In the genomic region with DNA sequence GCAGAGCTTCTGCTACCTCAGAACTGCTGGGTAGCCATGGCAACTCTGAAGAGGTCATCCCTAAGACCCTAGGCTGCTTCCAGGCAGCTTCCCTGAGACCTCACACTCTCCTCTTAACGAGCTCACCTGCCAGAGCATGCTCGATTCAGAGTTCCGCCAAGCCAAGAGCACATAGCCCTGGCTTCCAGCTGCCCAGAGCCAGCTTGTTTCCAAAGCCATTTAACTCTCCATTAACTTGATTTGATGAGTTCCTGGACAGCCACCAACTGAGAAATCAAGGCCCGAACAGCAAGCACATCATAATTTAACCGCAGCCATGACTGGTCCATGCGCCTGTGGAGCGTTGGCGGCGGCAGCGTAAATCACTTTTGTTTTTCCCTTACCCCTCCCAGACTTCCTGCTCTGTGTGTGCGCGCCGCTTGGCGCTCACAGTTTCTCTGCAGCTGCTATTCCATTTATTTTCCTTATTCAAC, we compare ENCODE assay signal across 9 mouse cellular contexts. TPM values are rescaled to one million over a fixed set of nuclear protein-coding genes. Genes with fewer than 3 reads are reported as not detected.
DNase-seq lines count a peak whose midpoint lies in the region; ATAC-seq lines count a peak whose summit lies in the region.
"Had no signal": no experiment of that assay in that cellular context is flagged by ENCODE, and none has a peak within 500 bp of the region (broad histone marks: within the 10 kb centered on the region; RNA-seq: fewer than 3 reads in every experiment).

No protein-coding gene starts in this region.

- no peak overlapping the region for H3K27ac ChIP-seq in lung, embryonic 16.5 days (ENCODE audit: low read length)
- H3K27ac ChIP-seq: macrophage had no signal

- H3K4me2 ChIP-seq in lung, embryonic 16.5 days (ENCODE audit: low read depth, low read length) = peak overlapping the region; percentile 52

- H3K4me3 ChIP-seq in lung, embryonic 16.5 days (ENCODE audit: low read length) = peak overlapping the region; percentile 37

- H3K4me1 ChIP-seq in lung, embryonic 16.5 days (replicated peaks; ENCODE audit: control insufficient read depth, insufficient read depth, low read length) = peaks cover 26% of the 10 kb centered on the region

- peak; percentile 74 for ATAC-seq in lung, embryonic 16.5 days (ENCODE audit: low read depth)

- H3K27me3 ChIP-seq in lung, embryonic 16.5 days (ENCODE audit: control insufficient read depth, insufficient read depth, low read depth, low read length) = no peaks in the 10 kb centered on the region

- H3K9me3 ChIP-seq in lung, embryonic 16.5 days (ENCODE audit: control insufficient read depth, low read length) = no peaks in the 10 kb centered on the region

- peak overlapping the region; percentile 52 for H3K9ac ChIP-seq in lung, embryonic 16.5 days (ENCODE audit: low read length)

- H3K36me3 ChIP-seq in lung, embryonic 16.5 days (ENCODE audit: control insufficient read depth, insufficient read depth, low read length) = no peaks in the 10 kb centered on the region

- peak; percentile 54 for DNase-seq in adrenal gland, postnatal 10 days
- DNase-seq in cerebellum, adult 9-11 months = peak; percentile 59
- DNase-seq in gastrocnemius, postnatal 25 days = peak; percentile 35
- peak; percentile 57 for DNase-seq in kidney, postnatal 14 days
- DNase-seq in right cerebral cortex, postnatal 14 days = peak; percentile 23
- no peak for DNase-seq in testis, postnatal 14 days (ENCODE audit: low spot score)
- DNase-seq in thymus, postnatal 4 days = no peak

- WGBS in lung, embryonic 16.5 days = 30% methylated on average over 14 of the region's 14 CpGs

RNA-seq across cellular contexts. Expression of gene Mtcl1, which starts 32.7 kb away (rescaled TPM):
- total RNA-seq in adrenal gland, postnatal 10 days (2021) = 10 to 100 TPM in 1 of 2 experiments, 1 to 10 TPM in 1; 9.3 to 13.2 TPM
- total RNA-seq in gastrocnemius, postnatal 25 days (2021) = 1 to 10 TPM; 6.0 to 6.3 TPM
- 8.9 and 9.5 TPM in 2 replicates for polyA plus RNA-seq in lung, embryonic 16.5 days (2015; fragmentation: Nextera tagmentation; extraction: Ambion mirVana)
- polyA plus RNA-seq: macrophage had no signal

Comparison
In these comparisons a context has a peak if more than half of its experiments do, and no peak if none do; other contexts are left out.
1. DNase-seq: peak in adrenal gland, postnatal 10 days (single experiment), cerebellum, adult 9-11 months (single experiment), gastrocnemius, postnatal 25 days (single experiment), kidney, postnatal 14 days (single experiment) and right cerebral cortex, postnatal 14 days (single experiment); none in testis, postnatal 14 days (single experiment) and thymus, postnatal 4 days (single experiment).